Mouse (Mus musculus) A20 (cell line): ENCODE results near the gene Hoxd11.

Source experiments
- DNase-seq: peaks from one replicate; pipeline ENCODE4 v3.0.0-alpha.2; 2011; ENCODE audit warnings: low read depth, low spot score

Gene Hoxd11

GRCm38 (mm10) chr2:74708676-74709075 lies 29.3 kb downstream of the Hoxd11 start:
- no peak for DNase-seq

DNA sequence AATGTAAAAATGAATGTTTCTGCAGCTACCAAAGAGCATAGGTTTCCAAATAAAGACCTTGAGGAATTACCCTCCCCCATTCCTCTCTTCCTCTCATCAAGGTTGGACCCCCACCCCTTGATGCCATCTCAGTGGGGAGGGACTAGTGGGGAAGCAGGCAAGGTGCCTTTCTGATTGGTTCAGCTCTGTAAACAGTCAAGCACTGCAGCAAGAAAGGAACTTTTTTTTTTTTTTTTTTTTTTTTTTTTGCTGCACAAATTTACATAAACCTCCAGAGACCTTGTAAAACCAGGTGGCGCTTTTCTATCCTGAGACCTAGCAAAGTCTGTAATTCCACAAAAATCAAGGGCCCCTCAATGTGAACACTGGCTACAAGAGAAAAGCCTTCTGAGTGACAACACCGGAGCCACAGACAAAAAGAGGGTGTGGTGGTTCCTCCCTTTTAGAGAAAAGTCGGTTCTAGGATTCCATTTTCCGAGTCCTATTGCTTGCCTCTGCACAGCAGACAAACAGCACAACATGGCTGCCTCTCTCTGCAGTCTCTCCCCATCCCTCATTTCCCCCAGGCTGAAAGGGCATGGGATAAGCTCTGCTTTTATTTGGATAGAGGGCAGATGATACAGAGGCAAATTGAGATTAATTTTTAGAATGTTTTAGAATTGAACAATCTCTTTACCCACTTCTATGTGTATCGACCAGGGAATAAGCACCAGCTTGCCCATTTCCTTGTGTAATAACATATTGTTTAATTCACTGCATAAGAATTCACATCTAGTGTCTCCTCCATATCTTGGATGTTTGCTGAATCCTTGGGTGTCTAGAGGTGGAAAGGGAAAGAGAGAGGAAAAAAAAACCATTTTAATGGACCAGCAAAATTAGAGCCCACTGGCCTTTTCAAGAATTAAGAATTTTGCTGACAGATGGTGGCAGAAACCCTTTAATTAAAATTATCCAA lies 30.4 kb downstream of the Hoxd11 start:
- no peak for DNase-seq

DNA sequence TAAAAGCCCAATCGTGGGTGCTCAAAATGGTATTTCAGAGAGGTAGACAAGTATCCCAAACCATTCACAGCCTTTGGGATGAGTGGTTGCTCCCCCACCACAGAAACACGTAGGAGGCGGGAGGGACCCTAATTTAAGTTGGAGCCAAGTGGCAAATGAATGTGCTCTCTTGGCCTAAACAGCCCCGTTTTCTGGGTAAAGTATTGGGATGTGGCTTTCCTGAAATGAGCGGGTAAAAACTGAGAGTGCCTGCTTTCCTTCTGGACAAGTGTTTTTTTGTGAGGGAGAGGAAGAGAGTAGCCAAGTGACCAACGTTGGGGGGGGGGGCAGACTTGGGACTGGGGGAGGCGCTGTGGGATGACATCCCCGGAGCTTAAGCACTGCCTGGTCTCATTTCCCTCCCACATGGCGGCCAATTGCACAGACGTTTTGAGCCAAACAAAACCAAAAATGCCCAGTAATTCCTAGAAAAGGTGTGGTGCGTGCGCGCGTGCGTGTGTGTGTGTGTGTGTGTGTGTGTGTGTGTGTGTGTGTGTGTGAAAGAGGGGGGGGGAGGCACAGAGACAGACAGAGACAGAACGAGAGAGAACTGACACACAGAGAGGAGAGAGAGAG lies 31.7 kb downstream of the Hoxd11 start:
- no peak for DNase-seq

DNA sequence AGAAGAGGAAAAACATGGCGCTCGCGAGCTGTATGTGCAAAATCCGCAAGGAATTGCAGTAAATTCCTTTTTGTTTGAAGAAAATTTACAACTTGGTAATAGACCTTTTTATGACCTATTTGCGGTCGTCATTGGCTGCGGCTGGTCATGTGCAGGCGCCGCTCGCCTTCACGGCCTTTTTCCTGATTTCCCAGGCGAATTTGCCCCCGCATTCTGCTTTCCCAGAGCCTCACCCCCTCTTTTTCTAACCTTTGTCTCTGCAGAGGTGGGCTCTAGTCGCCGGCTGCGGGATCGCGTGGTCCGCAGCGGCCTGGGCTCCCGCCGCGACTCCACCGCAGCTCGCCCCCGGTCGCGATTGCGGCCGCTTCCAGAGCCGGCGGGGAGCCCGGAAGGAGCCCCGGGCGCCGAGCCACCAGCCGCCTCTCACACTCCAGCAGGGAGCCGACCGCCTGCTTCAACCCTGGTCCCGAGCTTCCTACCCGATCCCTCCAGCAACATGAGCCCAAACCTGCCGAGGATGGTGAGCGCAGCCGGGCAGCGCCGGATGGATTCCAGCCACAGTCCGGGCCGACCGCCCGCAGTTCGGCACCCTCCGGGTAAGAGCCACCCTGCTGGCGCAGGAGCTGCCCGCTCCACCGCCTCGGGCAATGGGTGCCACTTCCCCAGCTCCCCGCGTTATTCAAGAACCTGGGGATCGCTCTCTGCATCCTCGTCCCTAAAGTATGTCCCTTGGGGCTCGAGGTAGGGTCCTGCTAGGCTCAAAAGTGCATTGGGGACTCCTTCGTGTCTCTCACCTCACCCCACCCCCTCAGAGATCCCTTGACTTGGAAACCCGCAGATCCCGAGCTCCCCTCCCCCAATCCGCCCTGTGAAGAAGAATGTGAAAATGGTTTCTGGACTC lies 32.6 kb downstream of the Hoxd11 start, which contains the start of the genes Hoxd3 and Hoxd4:
Hoxd3 (plus strand) TSS at position 207 of the 901 bp plus-strand sequence.
Hoxd4 (plus strand) TSS at position 209 of the 901 bp plus-strand sequence.
- DNase-seq: no peak

- no peak for DNase-seq
These were observed 34.1 kb downstream of the Hoxd11 start for GRCm38 (mm10) chr2:74713239-74714150.

- DNase-seq: no peak
These were observed 34.9 kb downstream of the Hoxd11 start for GRCm38 (mm10) chr2:74714156-74714789.

- no peak for DNase-seq
These were observed 35.5 kb downstream of the Hoxd11 start for GRCm38 (mm10) chr2:74714881-74715280.

DNA sequence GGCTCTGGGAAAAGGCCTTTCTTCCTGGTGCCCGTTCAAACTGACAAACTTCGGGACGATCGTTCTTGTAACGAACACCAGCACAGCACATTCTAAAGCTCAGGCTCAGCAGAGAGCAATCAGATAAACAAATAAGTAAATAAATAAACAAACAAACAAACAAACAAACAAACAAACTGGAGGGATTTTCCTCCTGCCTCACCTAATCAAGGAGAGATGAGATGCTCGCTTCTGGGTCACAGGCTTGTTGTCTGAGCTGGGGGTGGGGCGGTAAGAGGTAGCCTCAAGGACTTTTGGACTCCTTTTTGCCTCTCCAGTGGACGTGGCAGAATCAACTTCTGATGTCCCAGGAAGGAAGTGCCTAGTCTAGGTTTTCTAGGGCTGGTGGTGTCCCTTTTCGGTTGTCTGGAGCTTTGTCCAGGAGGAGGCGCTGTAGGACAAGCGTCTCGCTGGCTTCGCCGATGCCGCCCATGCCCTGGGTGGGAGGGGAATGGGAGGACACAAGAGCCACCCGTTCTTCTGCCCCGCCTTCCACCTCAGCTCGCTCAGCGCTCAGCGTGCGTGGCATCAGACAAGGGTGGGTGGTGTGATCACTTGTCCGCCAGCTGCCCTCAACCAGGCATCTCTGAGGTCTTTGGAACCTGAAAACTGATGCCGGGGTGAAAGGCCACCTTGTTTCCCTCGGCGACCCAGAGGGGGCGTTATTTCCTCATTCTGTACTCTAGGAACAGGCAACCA lies 36.3 kb downstream of the Hoxd11 start:
- DNase-seq: peak; percentile 92

DNA sequence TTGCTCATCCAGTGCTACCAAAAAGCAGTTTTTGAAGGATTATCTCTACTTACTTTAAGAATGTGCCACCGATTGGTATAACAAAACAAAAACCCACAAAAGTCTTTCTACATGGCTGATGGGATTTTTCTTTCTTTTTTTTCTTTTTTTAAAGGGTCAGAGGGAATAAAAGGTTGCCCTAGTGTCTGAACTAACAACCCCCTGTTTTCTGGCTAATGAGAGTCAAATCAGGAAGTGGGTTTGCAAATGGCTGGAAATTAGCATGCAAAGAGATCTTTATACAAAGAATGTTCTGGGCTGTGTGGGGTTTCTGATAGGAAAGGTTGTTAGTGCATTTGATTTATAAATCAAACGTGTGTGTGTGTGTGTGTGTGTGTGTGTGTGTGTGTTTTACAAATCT lies 41.0 kb downstream of the Hoxd11 start:
- no peak for DNase-seq

- DNase-seq: no peak
These were observed 41.7 kb downstream of the Hoxd11 start for GRCm38 (mm10) chr2:74720955-74721491.

- no peak for DNase-seq
These were observed 42.5 kb downstream of the Hoxd11 start for GRCm38 (mm10) chr2:74721882-74722281.

- DNase-seq: peak; percentile 25
These were observed 43.6 kb downstream of the Hoxd11 start for GRCm38 (mm10) chr2:74722949-74723348.

- peak; percentile 68 for DNase-seq
These were observed 45.1 kb downstream of the Hoxd11 start for GRCm38 (mm10) chr2:74724244-74725015.

DNA sequence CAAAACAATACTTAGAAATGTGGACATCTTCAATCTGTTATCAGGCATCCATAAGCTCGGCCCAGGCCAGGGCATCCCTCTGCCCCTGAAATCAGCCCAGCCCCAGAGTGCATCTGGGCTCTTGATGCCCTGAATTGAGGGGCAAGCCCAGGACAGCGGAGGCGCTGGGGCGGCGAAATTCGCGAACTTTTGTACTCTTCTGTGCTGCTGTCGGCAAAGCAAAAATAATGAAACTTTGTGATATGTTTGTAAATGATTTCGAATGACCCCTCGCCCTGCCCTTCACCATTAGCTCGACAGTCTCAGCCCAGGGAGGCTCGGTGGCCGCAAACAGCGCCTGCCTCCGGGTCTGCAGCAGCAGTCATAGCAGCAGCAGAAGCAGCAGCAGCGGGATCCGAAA lies 45.8 kb downstream of the Hoxd11 start:
- DNase-seq: no peak

DNA sequence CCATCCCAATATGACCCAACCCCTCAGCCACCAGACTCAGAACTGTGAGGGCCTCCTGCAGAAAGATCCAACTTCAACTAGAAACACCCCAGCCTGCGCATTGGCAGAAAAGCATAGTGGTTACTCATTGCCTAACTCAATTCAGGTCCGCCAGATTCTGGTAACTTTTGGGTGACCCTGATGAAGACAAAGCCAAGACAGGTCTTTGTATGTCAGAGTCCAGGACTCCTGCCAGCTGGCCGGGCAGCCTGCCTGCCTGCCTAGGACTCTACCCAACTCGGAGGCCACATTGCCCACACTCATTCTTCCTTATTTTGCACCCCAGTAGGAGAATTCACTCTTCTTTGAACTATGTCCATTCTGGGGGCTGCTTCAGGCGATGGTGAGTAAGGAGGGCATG lies 47.2 kb downstream of the Hoxd11 start, which contains the start of gene Gm28230:
Gm28230 (plus strand) TSS at position 178 of the 400 bp plus-strand sequence.
- DNase-seq: no peak

DNA sequence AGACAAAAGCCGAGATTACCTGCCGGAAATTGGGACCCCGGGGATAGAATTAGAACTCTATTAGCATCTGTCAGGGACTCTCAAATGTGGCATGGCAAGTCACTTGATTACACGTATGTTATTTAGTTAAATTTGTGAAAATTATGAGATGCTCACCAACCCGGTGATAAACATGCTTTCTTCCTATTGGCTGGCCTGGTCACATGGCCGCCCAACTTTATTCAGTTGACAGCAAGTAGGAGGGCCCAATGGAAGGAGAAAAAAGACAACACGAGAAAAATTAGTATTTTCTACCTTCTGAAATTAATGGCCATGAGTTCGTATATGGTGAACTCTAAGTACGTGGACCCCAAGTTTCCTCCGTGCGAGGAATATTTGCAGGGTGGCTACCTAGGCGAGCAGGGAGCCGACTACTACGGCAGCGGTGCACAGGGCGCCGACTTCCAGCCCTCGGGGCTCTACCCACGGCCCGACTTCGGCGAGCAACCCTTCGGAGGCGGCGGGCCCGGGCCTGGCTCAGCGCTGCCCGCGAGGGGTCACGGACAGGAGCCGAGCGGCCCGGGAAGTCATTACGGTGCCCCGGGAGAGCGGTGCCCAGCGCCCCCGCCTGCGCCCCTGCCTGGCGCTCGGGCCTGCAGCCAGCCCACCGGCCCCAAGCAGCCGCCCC lies 47.7 kb downstream of the Hoxd11 start:
- no peak for DNase-seq

- DNase-seq: no peak
These were observed 48.4 kb downstream of the Hoxd11 start for GRCm38 (mm10) chr2:74727640-74728302.
